Mouse (Mus musculus) kidney, adult 8-10 months (tissue): ENCODE results near the gene Ulk1.
"Not testable (repeated sequence)": the region's sequence is repeated elsewhere in the genome, so short reads cannot be mapped to it uniquely, and the experiment has no call there.

Experiments
- DNase-seq, 2 experiments: peaks; one replicate each; pipeline ENCODE4 v3.0.0; 2022

Ulk1 gene

GRCm38 (mm10) chr5:110804012-110804743, 5.7 kb downstream of the Ulk1 start:
- DNase-seq = no peak

- DNase-seq = no peak
Measured at GRCm38 (mm10) chr5:110802809-110803208, 7.1 kb downstream of the Ulk1 start.

- DNase-seq = peak in 1 of 2 experiments; percentile 25
Measured at GRCm38 (mm10) chr5:110802186-110802585, 7.7 kb downstream of the Ulk1 start.

DNA sequence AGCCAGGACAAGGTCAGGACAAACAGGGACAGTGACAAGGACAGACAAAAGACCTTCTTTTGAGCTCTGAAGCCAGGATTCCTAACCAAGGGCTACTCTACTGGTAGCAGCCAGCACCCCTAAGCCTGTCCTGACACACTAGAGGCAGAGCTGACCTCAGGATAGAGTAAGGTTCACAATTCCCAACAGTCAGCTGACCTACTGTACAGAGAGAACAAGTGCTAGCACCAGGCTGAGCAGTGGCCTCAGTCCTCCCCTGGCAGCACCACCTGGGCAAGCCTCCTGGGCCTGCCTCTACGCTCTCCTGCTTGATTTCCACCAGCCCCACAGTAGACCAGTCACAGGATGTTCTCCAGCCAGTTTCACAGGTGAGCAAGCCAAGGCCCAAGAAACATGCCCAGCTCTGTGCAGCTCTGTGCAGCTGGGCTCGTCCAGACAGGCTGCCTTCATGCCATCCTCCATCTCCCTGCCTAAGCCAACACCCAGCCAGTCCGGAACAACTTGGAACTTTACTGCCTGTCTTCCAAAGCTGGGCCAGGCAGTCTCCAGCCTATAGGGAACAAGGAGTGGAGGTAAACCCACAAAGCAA, 8.8 kb downstream of the Ulk1 start:
- DNase-seq = peak; percentile 18 to 34

- DNase-seq = peak; percentile 74
Measured at GRCm38 (mm10) chr5:110797696-110798095, 12.2 kb downstream of the Ulk1 start.

DNA sequence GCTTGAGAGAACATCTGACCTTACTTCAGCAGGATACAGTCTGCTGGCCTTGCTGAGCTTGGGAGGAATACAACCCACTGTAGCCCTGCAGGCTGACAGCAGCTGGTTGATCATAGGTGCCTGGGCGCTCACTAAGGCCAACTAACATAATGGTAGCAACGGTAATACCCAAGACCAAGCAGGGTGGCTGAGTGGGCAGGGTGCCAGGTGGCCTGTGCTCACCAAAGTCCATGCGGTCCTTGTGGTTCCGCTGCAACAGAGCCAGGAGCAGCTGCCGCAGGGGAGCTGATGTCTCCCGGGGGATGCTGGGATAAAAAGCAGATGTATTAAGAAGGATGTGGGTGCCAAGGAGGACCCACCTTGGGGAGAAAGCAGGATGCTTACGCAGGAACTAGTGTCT, 15.5 kb downstream of the Ulk1 start:
- DNase-seq = peak; percentile 52 to 60

- no peak for DNase-seq
Measured at GRCm38 (mm10) chr5:110788684-110789083, 21.2 kb downstream of the Ulk1 start.

- no peak for DNase-seq
Measured at GRCm38 (mm10) chr5:110786081-110786835, 23.6 kb downstream of the Ulk1 start.

- DNase-seq = no peak
Measured at GRCm38 (mm10) chr5:110783150-110783549, 26.7 kb downstream of the Ulk1 start.

GRCm38 (mm10) chr5:110781529-110782238, 28.2 kb downstream of the Ulk1 start:
- no peak for DNase-seq

- DNase-seq = no peak
Measured at GRCm38 (mm10) chr5:110780761-110781528, 29.0 kb downstream of the Ulk1 start.

- DNase-seq = peak; percentile 92 to 96
Measured at GRCm38 (mm10) chr5:110779998-110780760, 29.7 kb downstream of the Ulk1 start, which contains the start of gene Pus1. TSS of gene Pus1 (minus strand) at chr5:110780659.

- DNase-seq = no peak
Measured at GRCm38 (mm10) chr5:110779276-110779997, 30.5 kb downstream of the Ulk1 start.

DNA sequence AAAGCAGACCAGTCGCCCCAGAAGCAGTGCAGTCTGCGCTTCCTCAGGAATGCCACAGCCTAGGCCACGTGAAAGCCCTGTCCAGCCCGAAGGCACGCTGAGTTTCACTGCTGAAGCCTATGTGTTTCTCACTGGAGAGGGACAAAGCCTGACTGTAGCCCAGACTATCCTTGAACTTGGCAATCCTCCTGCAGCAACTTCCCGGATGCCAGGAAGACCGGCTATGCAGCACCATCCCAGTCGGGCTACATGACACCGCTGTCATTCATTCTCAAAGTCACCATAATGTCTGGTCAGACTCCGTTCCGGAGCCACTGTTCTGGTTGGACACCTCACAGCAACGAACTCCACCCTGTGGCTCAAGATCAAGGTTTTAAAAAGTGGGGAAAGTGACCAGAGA, 31.6 kb downstream of the Ulk1 start:
- no peak for DNase-seq

DNA sequence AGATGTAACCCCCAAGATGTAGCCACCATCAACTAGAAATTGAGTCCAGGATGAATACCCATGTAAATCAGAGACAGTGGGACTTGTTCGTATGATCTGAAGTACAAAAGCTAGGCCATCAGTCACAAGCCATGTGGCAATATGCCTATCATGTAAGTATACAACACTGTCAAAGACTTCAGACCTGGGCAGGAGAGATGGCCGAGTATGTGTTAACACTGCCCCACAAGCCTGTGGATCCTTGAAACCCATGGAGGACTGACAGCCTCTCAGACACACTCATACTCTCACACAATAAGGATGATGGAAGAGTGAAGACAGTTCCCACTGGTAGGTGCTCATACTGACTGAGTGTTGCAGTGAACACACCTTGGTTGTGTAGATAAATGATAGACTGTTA, 33.8 kb downstream of the Ulk1 start:
- no peak for DNase-seq

GRCm38 (mm10) chr5:110774511-110774910, 35.4 kb downstream of the Ulk1 start:
- DNase-seq = no peak

DNA sequence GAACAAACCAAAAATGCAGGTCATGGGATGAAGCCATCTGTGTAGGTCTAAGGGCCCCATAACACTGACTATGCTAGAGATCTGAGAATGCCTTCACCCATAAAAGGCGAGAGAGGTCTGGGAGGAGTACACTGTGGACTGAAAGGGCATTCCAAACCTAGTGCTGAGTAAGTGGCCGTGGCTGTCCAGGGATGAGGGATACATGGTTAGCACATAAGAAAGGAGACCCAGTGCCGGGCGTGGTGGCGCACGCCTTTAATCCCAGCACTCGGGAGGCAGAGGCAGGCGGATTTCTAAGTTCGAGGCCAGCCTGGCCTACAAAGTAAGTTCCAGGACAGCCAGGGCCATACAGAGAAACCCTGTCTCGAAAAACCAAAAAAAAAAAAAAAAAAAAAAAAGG, 37.0 kb downstream of the Ulk1 start:
- not testable (repeated sequence) for DNase-seq

DNA sequence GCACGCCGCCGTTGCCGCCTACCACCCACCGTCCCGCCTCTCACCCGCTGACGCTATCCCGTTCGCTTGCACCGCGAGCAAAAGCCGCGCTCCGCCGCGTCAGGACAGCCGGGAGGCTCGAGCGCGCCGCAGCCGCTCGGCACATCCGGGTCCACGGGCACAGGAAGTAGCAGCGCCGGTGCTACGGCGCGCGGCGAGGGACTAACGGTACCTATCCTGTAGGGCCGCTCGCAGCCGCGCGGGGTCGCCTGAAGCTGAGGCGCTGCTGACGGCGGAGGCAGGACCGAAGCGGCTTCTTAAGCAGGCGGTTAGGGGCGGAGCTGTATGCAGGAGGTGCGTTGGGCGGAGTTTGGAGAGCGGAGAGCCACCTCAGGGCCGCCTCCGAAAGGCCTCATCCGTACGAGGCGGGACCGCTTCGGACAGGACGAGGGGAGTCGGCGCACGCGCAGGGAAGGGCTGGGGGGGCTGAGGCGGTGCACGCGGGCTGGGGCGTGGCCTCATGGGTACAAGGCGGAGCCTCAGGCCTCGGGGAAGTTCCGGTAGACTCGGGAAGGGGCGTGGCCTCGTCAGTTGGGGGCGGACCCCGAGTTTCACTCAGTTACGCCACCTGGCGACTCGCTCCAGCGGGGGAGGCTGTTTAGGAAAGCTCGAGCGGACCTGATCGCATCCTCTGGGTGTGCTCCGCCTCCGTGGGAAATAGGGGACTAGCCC, 39.3 kb downstream of the Ulk1 start, which contains the start of gene Ep400:
Gene Ep400, minus strand, starts transcription at position 270 of the 711 bp plus-strand sequence.
- peak; percentile 100 for DNase-seq

DNA sequence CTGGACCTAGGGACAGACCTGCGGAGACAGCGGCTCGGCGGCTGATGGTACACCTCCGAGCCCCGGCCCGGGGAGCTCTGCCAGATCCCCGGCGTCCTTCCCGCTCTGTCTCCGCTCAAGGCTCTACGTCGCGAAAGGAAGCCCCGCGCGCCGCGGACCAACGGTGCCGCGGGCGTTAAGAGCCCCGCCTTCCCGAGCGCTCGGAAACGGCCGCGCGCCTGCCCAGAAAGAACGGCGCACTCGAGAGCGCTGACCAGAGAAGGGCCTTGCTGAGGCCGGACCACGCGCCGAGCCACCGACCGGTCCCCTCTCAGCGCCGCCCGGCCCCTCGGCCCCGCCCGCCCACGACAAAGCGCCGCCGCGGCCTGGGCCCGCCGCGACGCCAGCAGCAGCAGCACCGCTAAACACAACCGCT, 39.9 kb downstream of the Ulk1 start:
- peak in 1 of 2 experiments; percentile 33 for DNase-seq

- no peak for DNase-seq
Measured at GRCm38 (mm10) chr5:110769272-110769671, 40.6 kb downstream of the Ulk1 start.
